Mouse (Mus musculus): ENCODE measurements around the gene Thtpa.

GRCm38 (mm10) chr14:55066042-55066441 is 28.5 kb upstream of the Thtpa start:
- TF ChIP-seq CTCF (IDR thresholded peaks at IDR 0.05; ENCODE audit: low read depth) (no peak), EP300 (IDR thresholded peaks at IDR 0.05; ENCODE audit: low read depth) (no peak)

Data from liver, embryonic 14.5 days (tissue).